Mouse (Mus musculus): ENCODE results near the gene Sorcs1. TPM values are rescaled to one million over a fixed set of nuclear protein-coding genes. Genes with fewer than 3 reads are reported as not detected.

The Sorcs1 gene
- polyA plus RNA-seq, 1 experiment from 2014 or later = 0.20 TPM

DNA sequence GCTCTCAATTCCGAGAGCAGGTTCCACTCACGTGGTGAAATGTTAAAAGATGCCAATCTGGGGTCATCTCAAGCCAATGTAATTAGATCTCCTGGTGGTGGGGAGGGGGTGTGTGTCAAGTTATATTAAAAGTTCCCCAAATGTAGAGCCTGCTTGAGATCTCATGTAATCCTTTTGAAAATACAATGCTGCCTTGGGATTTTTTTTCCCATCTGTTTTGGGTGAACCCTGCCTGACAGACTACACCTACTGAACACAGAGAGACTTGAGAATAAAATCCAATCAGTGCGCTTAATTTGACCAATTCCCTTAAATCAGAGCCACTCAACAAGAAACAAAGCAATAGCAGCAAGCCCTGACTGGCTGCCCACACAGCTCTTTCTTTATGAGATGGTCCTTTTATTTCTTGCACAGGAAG lies 239.0 kb downstream of the Sorcs1 start:
- no peaks in the 10 kb centered on the region for H3K9me3 ChIP-seq (ENCODE audit: low read length)
- no peaks in the 10 kb centered on the region for H3K36me3 ChIP-seq (replicated peaks; ENCODE audit: insufficient read depth, low read length)
- WGBS (ENCODE audit: insufficient replicate concordance) = 39% methylated on average over 3 of the region's 3 CpGs
- H3K4me1 ChIP-seq (ENCODE audit: insufficient read depth) = no peaks in the 10 kb centered on the region
- H3K27me3 ChIP-seq (ENCODE audit: insufficient read depth, low read length) = no peaks in the 10 kb centered on the region
- DNase-seq = no peak
- no peak overlapping the region for H3K4me2 ChIP-seq (ENCODE audit: low read depth, low read length)
- no peak overlapping the region for H3K4me3 ChIP-seq (ENCODE audit: low read depth, low read length)
- no peak overlapping the region for H3K9ac ChIP-seq (replicated peaks)
- H3K27ac ChIP-seq (ENCODE audit: low read depth) = no peak overlapping the region
- TF ChIP-seq EP300 (IDR thresholded peaks at IDR 0.05; ENCODE audit: low read depth) = no peak
- no peak for TF ChIP-seq CTCF (IDR thresholded peaks at IDR 0.05; ENCODE audit: low read depth)
- no peak for ATAC-seq

DNA sequence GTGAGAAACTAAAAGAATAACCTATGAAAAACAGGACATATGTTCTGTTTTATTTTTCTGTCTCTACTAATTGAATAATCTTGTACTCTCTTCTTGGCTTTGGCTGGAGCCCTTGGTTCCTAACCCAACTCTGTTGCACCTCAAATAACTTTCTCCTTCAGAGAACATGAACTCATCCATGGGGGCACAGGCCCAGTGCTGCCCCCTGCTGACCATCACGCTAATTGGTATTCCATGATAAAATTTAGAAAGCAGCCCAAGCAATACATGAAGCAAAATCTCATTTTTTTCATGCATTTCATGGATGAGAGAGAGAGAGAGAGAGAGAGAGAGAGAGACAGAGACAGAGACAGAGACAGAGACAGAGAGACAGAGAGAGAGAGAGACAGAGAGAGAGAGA lies 255.5 kb downstream of the Sorcs1 start:
- Histone ChIP-seq H3K4me2 (ENCODE audit: low read depth, low read length) (no peak overlapping the region), H3K4me3 (ENCODE audit: low read depth, low read length) (no peak overlapping the region), H3K9ac (replicated peaks) (no peak overlapping the region), H3K9me3 (ENCODE audit: low read length) (no peaks in the 10 kb centered on the region), H3K4me1 (ENCODE audit: insufficient read depth) (no peaks in the 10 kb centered on the region), H3K27ac (ENCODE audit: low read depth) (no peak overlapping the region), H3K27me3 (ENCODE audit: insufficient read depth, low read length) (no peaks in the 10 kb centered on the region), H3K36me3 (replicated peaks; ENCODE audit: insufficient read depth, low read length) (no peaks in the 10 kb centered on the region)
- 50% methylated on average over 1 of the region's 1 CpGs for WGBS (ENCODE audit: insufficient replicate concordance)
- DNase-seq (no peak), ATAC-seq (no peak)
- TF ChIP-seq CTCF (IDR thresholded peaks at IDR 0.05; ENCODE audit: low read depth) = peak; percentile 43
- no peak for TF ChIP-seq EP300 (IDR thresholded peaks at IDR 0.05; ENCODE audit: low read depth)

DNA sequence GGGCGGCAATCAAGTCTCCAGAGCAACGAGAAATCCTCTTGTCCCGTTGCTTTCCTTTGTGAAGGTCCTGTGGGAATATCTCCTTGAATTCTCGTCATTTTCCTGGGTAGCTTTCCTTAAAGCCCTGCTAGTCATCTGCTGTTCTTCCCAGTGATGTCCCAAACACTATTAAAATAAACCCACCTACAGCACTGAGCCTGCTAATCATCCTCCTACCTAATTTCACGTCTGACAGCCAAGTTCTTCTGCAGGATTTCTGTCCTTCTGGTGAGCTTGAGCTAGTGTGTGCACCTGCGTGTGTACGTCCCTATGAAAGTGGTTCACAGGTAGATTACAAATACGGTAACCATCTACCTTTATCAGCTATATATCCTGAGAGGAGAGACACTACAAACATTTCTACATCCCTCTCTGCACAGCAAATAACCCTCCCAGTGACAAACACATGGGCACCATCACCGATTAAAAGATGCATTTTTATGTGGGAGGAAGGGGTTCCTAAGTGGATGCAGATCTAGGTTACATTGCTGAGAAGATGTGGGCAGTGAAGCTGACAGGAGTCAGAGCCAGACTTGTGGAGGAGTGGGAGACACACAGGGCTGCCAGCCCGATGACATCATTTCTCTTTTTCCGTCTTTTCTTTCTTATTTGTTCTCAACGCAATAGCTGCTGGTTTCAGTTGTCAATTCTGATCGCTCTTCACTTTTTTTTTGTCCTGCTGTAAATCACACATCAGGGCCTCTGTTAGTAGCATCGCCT lies 259.3 kb downstream of the Sorcs1 start:
- DNase-seq (no peak), ATAC-seq (no peak)
- 46% methylated on average over 14 of the region's 14 CpGs for WGBS (ENCODE audit: insufficient replicate concordance)
- Histone ChIP-seq H3K4me3 (ENCODE audit: low read depth, low read length) (no peak overlapping the region), H3K36me3 (replicated peaks; ENCODE audit: insufficient read depth, low read length) (no peaks in the 10 kb centered on the region), H3K4me2 (ENCODE audit: low read depth, low read length) (no peak overlapping the region), H3K4me1 (ENCODE audit: insufficient read depth) (no peaks in the 10 kb centered on the region), H3K27me3 (ENCODE audit: insufficient read depth, low read length) (no peaks in the 10 kb centered on the region), H3K9me3 (ENCODE audit: low read length) (no peaks in the 10 kb centered on the region), H3K27ac (ENCODE audit: low read depth) (no peak overlapping the region), H3K9ac (replicated peaks) (no peak overlapping the region)
- no peak for TF ChIP-seq CTCF (IDR thresholded peaks at IDR 0.05; ENCODE audit: low read depth)
- TF ChIP-seq EP300 (IDR thresholded peaks at IDR 0.05; ENCODE audit: low read depth) = no peak

GRCm38 (mm10) chr19:50410561-50410960 lies 267.9 kb downstream of the Sorcs1 start:
- no peak overlapping the region for H3K4me3 ChIP-seq (ENCODE audit: low read depth, low read length)
- no peak overlapping the region for H3K4me2 ChIP-seq (ENCODE audit: low read depth, low read length)
- no peaks in the 10 kb centered on the region for H3K9me3 ChIP-seq (ENCODE audit: low read length)
- DNase-seq (no peak), ATAC-seq (no peak)
- no peak for TF ChIP-seq EP300 (IDR thresholded peaks at IDR 0.05; ENCODE audit: low read depth)
- TF ChIP-seq CTCF (IDR thresholded peaks at IDR 0.05; ENCODE audit: low read depth) = no peak
- H3K4me1 ChIP-seq (ENCODE audit: insufficient read depth) = no peaks in the 10 kb centered on the region
- H3K27me3 ChIP-seq (ENCODE audit: insufficient read depth, low read length) = no peaks in the 10 kb centered on the region
- 71% methylated on average over 3 of the region's 3 CpGs for WGBS (ENCODE audit: insufficient replicate concordance)
- H3K9ac ChIP-seq (replicated peaks) = no peak overlapping the region
- H3K27ac ChIP-seq (ENCODE audit: low read depth) = no peak overlapping the region
- H3K36me3 ChIP-seq (replicated peaks; ENCODE audit: insufficient read depth, low read length) = no peaks in the 10 kb centered on the region

GRCm38 (mm10) chr19:50398341-50398740 lies 280.1 kb downstream of the Sorcs1 start:
- H3K36me3 ChIP-seq (replicated peaks; ENCODE audit: insufficient read depth, low read length) = no peaks in the 10 kb centered on the region
- no peak overlapping the region for H3K9ac ChIP-seq (replicated peaks)
- no peaks in the 10 kb centered on the region for H3K4me1 ChIP-seq (ENCODE audit: insufficient read depth)
- H3K9me3 ChIP-seq (ENCODE audit: low read length) = no peaks in the 10 kb centered on the region
- H3K4me2 ChIP-seq (ENCODE audit: low read depth, low read length) = no peak overlapping the region
- TF ChIP-seq EP300 (IDR thresholded peaks at IDR 0.05; ENCODE audit: low read depth) (no peak), CTCF (IDR thresholded peaks at IDR 0.05; ENCODE audit: low read depth) (no peak)
- DNase-seq = no peak
- H3K27ac ChIP-seq (ENCODE audit: low read depth) = no peak overlapping the region
- 73% methylated on average over 2 of the region's 2 CpGs for WGBS (ENCODE audit: insufficient replicate concordance)
- no peak overlapping the region for H3K4me3 ChIP-seq (ENCODE audit: low read depth, low read length)
- ATAC-seq = no peak
- H3K27me3 ChIP-seq (ENCODE audit: insufficient read depth, low read length) = no peaks in the 10 kb centered on the region

- no peak for TF ChIP-seq CTCF (IDR thresholded peaks at IDR 0.05; ENCODE audit: low read depth)
- TF ChIP-seq EP300 (IDR thresholded peaks at IDR 0.05; ENCODE audit: low read depth) = no peak
Measured at GRCm38 (mm10) chr19:50395731-50396130, 282.7 kb downstream of the Sorcs1 start.

More at GRCm38 (mm10) chr19:50395731-50396130, 282.7 kb downstream of the Sorcs1 start:
- ATAC-seq = no peak
- 69% methylated on average over 6 of the region's 6 CpGs for WGBS (ENCODE audit: insufficient replicate concordance)
- Histone ChIP-seq H3K9me3 (ENCODE audit: low read length) (no peaks in the 10 kb centered on the region), H3K4me2 (ENCODE audit: low read depth, low read length) (no peak overlapping the region), H3K36me3 (replicated peaks; ENCODE audit: insufficient read depth, low read length) (no peaks in the 10 kb centered on the region), H3K9ac (replicated peaks) (no peak overlapping the region), H3K27ac (ENCODE audit: low read depth) (no peak overlapping the region), H3K4me3 (ENCODE audit: low read depth, low read length) (no peak overlapping the region), H3K4me1 (ENCODE audit: insufficient read depth) (no peaks in the 10 kb centered on the region), H3K27me3 (ENCODE audit: insufficient read depth, low read length) (no peaks in the 10 kb centered on the region)
- no peak for DNase-seq

Data from liver, postnatal 0 days (tissue).